Mouse (Mus musculus): ENCODE measurements around the gene Spock1.

Spock1 gene

DNA sequence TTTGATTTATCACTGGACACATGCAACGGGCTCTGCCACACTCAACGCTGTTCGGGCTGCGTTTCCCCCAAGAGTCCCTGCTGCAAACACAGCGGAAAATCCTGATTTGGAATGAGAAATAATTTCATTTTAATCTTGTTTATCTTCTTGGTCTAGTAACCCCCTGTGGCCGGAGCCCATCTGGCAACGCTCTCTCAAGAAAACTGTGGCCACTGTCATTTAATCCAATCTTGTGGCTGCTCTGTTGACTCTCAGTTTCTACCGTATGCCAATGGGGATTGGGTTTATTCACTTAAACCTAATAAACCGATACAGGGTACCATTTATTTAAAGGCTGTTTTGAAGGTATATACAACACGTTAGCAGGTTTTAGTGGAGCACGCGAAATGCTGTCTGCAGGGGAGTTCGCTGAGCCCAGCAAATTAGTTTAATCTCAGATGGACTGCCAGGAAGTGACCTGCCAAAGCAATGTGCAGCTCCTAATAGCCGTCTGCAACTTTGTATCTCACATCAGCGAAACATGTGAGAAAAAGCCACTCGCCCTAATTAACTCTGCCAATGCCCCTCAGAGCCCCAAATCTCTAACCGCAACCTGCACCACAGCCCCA is 185.7 kb downstream of the Spock1 start:
- DNase-seq: no peak

DNA sequence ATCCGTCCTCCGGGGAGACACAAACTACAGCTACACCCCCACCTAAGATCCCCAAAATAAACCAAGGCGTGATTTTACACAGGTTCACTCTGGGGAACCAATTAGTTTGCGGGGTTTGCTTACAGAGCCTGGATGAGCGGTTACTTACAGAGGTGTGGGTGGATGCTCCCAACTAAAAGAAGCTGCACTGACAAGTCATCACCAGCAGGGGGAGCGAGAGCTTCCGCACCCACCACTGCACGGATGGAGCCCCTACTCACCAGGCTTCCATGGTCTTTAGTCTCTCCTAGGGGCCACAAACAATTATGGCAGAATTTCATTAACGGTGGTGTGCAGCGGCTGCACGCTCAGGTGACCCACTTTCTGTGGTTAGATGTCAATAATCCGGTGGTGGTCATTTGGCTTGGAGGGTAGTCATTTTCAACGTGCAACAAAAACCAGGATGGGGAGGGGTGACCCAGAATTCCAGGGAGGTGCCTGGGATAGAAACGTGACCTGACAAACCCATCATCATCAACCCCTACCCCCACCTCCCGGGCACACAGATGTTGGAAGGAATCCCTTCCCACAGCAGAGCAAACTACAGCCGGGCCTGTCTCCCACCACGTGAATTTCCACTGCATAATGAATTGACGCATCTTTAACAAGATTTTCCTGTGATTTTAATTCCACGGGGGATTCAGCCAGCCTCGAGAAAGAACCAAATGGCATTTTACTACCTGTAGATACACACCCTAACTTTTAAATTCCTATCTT is 186.4 kb downstream of the Spock1 start:
- DNase-seq: no peak

GRCm38 (mm10) chr13:57718087-57718486 is 190.0 kb downstream of the Spock1 start:
- no peak for DNase-seq

- no peak for DNase-seq
Measured at GRCm38 (mm10) chr13:57712910-57713309, 195.2 kb downstream of the Spock1 start.

- DNase-seq: no peak
Measured at GRCm38 (mm10) chr13:57708425-57708824, 199.7 kb downstream of the Spock1 start.

- DNase-seq: no peak
Measured at GRCm38 (mm10) chr13:57702966-57703365, 205.2 kb downstream of the Spock1 start.

DNA sequence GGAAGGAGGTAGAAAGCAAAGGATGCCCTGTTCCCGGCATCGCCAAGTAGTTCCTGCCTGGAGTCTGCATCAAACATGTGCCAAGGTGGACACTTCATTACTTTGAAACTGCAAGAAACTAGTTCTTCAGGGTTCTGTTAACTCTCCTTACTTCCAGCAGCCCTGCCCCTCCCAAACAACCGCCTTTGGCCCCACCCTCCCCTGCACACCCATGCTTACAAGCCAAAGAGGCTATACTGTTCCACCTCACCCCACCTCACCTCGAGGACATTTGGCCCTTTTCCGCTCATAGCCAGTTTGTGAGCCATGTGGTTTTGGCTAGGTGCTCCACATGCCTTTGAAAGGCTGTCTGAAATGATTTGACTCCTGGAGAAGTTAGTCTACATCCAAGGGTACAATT is 211.4 kb downstream of the Spock1 start:
- DNase-seq: peak; percentile 7

DNA sequence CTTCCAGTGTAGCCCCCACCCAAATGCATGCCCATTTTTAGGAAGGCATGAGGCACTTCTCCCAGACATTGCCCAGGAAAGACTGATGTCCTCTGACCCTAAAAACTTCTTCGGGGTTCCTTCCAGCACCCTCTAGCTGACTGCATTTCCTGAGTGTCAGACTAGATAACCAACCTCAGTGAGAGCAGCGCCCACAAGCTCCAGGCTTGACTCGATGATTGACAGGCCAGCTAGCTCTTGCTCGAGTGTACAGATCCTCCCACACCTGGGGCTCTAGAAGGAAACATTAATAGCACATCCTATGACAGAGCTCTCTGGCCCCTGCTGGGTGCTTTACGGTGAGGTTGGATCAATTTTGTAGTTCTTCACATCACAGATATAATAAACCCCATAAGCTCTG is 219.2 kb downstream of the Spock1 start:
- DNase-seq: no peak

GRCm38 (mm10) chr13:57686437-57686836 is 221.7 kb downstream of the Spock1 start:
- no peak for DNase-seq

- no peak for DNase-seq
Measured at GRCm38 (mm10) chr13:57685201-57685600, 222.9 kb downstream of the Spock1 start.

DNA sequence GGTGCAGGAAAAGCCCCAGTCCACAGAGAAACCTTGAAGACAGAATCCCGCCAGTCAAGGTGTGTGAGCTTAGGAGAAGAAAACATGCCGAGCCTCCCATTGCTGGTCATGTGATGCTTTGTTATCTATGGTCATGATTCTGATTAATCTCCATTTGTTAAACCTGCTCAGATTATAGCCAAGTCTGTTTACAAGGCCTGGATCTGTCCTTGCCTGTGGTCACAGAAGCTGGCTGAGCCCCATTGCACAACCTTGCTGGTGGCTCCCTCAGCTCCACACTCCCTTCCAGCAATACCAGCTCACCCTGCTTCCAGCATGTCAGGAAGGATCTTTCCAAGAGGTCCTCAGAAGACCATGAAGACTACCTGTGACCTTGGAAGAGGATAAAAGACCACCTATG is 228.5 kb downstream of the Spock1 start:
- no peak for DNase-seq

DNA sequence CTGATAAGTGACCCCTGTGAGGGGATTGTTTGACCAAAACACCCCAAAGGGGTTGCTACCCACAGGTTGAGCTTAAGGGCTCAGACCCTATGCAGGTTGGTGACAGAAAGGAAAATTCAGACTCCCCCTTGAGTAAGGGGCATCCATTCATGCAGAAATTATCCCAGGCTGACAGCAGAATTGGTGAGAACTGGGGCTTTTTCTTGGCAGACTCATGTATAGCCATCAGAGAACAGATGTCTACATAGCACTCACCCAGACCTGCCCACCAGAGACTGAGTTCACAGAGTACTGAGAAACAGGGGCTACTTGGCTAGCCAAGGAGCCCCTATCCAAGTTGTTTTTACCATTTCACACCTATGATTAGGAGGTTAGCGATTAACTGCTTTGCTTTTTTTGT is 231.3 kb downstream of the Spock1 start:
- DNase-seq: no peak

GRCm38 (mm10) chr13:57673399-57673798 is 234.7 kb downstream of the Spock1 start:
- no peak for DNase-seq

DNA sequence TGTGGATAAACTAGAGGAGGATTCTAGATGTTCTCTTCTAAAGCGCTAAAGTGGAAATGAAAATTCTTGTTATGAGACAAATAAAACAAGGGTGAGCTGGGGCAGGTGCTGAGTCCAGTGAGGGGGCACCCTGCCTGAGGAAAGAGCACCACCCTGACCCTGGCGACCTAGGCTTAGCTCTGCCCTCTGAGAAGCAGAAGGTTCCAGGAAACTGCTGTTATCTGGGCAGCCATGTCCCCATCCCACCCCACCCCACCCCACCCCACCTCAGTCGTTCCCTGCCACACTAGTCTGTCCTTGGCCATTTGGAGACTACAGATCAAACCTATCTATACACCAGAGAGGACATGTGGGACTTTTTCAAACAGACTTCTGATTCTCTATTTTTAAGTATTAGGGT is 235.4 kb downstream of the Spock1 start:
- no peak for DNase-seq

DNA sequence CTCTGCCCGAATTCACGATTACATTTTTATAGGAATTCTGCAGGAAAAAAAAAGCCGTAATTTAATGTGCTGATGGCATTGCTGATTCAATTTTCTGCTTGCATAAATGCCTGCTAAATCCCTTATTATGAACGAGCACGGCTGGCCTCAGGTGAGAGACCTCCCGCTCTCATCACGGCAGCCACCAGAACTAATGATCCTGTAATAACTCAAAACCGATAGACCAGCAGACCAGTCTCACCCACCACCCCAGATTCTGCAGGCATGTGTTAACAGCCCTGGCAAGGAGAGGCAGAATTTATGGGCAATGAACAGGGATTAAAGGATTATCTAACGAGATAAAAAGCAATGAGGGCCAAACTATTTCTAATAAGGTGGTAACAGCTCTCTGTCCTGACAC is 236.2 kb downstream of the Spock1 start:
- no peak for DNase-seq

DNA sequence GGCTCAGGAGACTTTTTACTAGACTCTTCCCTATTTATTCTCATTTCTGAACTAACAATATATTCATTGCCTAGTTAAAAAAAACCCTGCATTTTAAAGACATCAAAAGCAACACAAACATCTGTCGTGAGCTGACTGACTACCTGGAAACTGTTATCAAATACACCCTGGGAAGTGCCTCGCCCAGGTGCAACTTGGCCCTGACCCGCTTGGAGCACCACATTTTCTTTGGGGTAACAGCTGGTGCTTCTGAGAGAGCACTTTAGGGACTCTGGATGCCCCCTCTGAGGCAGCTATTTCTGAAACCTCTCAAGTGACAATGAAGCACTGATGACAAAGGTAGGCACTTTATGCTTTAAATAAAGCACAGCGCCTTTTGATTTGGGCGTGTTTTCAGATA is 236.8 kb downstream of the Spock1 start:
- DNase-seq: no peak

DNA sequence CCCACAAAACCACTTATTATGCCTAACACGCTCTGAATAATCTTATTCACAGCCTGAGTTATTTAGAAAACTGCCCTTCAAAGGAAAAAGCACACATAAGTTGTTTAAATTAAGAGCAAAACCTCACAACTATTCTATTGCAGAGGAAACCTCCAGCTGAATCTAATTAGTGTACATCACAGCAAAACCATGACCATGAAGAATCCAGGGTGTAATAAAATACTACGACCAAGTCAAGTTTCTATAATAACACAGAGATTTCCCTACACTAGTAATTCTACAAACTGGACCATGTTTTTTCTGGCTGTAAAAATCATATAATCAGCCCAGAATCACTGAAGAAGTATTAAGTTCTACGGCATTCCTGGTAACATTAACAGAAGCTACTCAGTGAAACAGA is 240.5 kb downstream of the Spock1 start:
- DNase-seq: no peak

- no peak for DNase-seq
Measured at GRCm38 (mm10) chr13:57666173-57666842, 241.8 kb downstream of the Spock1 start.

DNA sequence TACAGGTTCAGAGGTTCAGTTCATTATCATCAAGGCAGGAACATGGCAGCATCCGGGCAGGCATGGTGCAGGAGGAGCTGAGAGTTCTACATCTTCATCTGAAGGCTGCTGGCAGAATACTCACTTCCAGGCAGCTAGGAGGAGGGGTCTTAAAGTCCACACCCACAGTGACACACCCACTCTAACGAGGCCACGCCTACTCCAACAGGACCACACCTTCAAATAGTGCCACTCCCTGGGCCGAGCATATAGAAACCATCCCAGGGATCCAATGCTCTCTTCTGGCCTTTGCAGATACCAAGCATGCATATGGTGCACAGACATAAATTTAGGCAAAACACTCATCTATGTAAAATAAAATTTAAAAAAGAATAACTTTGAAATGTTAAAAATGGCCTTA is 245.6 kb downstream of the Spock1 start:
- no peak for DNase-seq

DNA sequence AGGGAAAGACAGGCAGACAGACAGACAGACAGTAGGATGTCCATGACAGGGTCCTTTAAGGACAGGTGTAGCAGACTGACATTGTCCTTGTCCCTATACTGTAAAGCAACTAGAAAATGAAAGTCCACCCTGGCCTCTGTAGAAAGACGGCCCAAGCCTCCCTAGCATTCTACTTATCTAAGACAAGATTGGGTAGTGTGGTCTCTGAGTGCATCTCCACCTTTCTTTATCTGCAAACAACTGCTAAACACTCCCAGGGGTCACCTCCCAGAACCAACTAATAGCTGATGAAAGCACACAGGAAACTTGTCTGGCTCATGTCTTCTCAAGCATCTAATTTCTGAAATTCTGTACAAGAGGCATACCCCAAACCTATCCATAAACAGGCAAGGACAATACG is 247.6 kb downstream of the Spock1 start:
- no peak for DNase-seq

GRCm38 (mm10) chr13:57659872-57660271 is 248.3 kb downstream of the Spock1 start:
- DNase-seq: no peak

- no peak for DNase-seq
Measured at GRCm38 (mm10) chr13:57656606-57657005, 251.5 kb downstream of the Spock1 start.

- no peak for DNase-seq
Measured at GRCm38 (mm10) chr13:57654362-57654761, 253.8 kb downstream of the Spock1 start.

DNA sequence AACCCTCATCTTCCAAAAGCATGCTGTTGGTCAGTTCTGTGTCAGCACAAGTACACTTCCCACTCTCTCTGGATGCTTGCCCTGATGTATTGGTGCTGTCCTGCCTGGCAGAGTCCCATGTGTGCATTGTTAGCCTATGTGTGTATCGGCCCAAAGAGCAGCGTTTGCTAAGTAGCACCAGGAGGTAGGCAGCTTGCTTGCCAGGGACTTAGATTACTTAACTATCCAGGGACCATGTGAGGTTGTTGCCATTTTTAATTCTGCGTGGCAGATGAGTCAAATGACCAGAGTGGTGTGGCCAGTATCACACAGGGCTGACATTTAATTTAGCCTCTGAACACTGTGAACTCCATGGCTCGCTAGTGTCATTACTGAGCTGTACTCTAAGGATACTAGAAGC is 256.9 kb downstream of the Spock1 start:
- DNase-seq: no peak
